Mouse (Mus musculus): ENCODE measurements at regions not wholly inside any gene's neighbourhood (a gene's known extent, or its start where the extent isn't known, plus 50 kb on each side); places are given as distances from the start of the nearest gene placed in this dataset.
"Not testable (repeated sequence)": the region's sequence is repeated elsewhere in the genome, so short reads cannot be mapped to it uniquely, and the experiment has no call there.

DNA sequence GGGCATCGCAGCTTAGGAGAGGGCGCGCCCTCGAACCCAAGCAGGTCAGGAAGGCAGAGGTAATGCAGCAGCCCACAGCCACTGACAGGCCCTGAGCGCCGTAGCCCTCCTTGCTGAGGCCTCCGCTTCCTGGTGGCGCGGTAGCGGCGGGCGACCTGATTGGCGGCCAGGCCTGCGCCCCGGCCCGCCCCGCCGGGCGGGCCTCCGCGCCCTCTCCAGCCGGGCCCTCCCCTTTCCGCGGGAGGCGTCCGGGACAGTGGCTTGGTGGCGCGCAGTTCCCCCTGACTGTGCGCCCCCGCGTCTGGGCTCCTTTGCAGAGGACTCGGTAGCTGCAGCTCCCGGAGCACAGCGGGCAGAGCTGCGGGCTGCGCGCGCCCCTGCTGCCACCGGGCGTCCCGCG lies 242.1 kb downstream of the Gm21863 start:
- DNase-seq (ENCODE audit: low spot score in 2 of 2), result peak in 1 of 2 experiments; percentile 6

DNA sequence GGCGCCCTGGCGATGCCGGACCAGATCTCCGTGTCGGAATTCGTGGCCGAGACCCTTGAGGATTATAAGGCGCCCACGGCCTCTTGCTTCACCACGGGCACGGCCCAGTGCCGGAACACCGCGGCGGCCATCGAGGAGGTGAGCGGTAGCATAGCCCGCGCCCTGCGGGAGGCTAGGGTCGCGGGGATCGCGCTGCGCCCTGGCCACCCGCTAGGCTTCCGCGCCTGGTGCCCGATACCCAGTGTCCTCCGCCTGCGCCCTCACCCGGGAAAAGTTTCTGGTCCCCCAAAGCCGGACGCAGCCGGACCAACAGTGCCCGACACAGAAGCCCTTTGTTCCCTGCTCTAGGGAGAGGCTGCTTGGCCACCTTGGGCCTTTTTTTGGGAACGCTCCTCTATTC lies 242.6 kb downstream of the Gm21863 start:
- not testable (repeated sequence) for DNase-seq (ENCODE audit: low spot score in 2 of 2)

DNA sequence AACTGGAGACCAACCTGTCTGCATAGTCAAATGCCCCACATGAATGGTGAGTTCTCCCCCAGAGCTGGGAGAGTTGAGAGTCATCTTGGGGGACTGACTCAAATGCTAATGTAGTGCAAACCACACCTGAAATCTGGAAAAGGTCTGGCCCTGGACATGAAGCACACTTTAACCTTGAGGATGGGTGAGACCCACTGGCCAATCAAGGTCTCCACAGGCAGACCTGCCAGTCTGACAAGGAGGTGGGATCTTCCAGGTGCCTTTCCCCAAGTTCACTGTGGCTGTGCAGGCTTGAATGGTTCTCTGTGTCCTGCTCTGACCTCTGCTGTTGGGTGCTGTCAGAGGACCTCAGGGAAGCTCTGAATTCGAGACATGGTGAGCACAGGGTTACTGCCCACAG lies 269.6 kb downstream of the Gm21863 start:
- DNase-seq (ENCODE audit: low spot score in 2 of 2), result not testable (repeated sequence)

DNA sequence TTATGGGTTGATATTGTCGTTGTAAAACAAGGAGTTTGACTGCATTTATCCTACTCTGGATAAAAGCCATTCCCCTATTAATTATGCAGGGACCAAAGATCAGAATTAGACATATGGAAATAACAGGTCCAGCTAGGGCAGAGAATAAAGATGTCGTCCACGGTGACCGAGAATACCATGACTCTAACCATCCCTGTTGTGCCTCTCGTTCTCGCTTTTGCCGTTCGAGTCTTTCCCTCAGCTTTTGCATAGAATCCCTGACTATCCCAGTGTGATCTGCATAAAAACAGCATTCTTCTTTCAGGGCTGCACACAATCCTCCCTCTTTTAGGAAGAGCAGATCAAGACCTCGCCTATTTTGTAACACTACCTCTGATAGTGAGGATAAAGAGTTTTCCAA lies 272.5 kb downstream of the Gm21863 start:
- not testable (repeated sequence) for DNase-seq (ENCODE audit: low spot score in 2 of 2)

DNA sequence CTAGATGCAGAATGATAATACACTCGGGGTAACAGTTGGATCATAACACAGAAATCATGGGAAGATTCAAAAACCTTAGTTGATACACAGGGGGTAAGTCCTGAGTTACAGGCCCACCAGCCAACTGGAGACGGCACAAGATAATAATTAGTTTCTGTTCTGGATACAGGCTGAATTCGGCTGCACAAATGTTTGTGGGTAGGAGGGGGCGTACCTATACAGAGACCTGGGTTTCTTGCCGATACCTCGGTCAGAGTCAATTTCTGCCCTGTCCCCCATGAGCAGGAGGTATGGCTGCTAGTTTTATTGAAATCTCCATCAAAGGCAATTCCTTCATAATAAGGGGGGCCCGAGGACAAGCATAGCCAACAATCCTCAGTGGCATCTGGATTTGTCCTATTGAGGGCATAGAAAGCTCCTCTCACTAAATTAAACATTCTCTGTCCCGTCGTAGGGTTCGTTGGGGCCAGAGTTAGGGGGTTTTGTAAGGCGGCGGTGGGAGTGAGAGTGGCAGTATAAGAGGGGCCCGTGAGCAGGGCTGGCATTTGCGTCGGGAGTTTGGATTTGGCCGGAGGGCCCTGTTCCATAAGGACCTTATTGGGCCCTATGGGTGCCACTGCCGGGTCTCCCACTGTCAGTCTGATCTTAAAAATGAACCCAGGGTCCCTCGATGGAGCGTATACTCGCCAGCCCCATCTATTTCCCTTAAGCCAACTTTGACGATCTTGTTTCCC lies 273.3 kb downstream of the Gm21863 start:
- not testable (repeated sequence) for DNase-seq (ENCODE audit: low spot score in 2 of 2)

- not testable (repeated sequence) for DNase-seq (ENCODE audit: low spot score in 2 of 2)
Measured at GRCm38 (mm10) chr12:20228321-20228999, 274.2 kb downstream of the Gm21863 start.

GRCm38 (mm10) chr12:20229441-20229840 lies 275.1 kb downstream of the Gm21863 start:
- DNase-seq (ENCODE audit: low spot score in 2 of 2), result not testable (repeated sequence)

DNA sequence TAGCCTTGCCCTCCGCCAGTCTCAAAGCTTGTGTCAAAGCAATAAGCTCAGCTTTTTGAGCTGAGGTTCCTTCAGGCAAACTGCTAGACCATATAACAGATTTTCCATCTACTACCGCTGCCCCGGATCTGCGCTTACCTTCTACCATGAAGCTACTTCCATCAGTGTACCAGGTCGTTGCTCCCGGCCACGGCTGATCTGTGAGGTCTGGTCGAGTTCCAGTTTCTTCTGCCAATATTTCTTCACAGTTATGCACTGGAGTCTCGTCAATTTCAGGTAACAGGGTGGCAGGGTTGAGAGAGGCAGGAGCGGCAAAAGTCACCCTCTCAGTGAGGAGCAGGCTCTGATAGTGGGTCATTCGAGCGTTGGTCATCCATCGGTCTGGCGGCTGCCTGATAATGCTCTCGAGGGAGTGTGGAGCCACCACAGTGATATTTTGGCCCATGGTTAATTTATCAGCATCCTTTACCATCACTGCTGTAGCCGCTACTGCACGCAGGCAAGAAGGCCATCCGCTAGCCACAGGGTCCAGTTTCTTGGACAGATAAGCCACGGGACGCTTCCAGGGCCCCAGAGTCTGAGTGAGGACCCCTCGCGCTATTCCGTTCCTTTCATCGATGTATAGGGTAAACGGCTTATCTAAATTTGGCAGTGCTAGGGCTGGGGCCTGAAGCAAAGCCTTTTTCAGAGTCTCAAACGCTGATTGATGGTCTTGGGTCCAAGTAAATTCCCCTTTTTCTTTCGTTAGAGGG lies 276.0 kb downstream of the Gm21863 start:
- DNase-seq (ENCODE audit: low spot score in 2 of 2), result no peak

GRCm38 (mm10) chr12:20230893-20231235 lies 276.6 kb downstream of the Gm21863 start:
- DNase-seq (ENCODE audit: low spot score in 2 of 2), result no peak

DNA sequence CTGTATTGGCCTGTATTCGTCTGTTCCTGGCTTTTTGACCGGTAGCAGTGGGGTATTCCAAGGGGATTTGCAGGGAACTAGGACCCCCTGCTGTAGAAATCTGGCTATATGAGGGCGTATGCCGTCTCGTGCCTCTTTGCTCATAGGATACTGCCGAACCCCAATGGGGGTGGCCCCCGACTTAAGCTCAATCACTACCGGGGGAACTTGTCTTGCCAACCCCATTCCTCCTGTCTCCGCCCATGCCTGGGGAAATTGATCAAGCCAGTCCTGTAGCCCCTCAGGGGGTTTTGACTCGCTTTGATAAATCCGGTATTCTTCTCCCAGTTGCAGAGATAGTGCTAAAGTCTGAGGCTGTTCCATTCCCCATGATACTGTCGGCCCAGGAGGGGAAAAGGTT lies 277.2 kb downstream of the Gm21863 start:
- DNase-seq (ENCODE audit: low spot score in 2 of 2), result no peak

DNA sequence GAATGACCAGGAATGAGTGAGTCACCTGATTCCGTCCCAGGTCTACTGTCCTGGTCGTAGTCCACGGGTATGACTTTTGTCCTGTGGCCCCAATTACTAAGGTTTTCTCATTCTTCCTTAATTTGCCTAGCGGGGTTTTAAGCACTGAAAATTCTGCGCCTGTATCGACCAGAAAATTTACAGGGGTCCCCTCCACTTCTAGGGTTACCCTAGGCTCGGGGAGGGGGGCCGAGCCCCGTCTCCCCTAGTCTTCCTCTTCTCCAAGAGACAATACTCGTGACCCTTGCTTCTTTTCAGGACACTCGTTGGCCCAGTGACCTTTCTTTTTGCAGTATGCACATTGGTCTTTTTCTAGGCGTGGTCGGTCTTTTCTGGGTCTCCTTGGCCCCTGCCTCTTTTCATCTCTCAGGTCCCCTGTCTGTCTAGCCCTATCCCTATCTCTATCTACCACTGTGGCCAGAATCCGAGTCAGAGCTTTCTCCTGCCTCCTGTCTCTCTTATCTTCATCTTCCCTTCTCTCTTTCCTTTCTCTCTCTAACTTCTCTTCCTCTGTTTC lies 277.8 kb downstream of the Gm21863 start:
- no peak for DNase-seq (ENCODE audit: low spot score in 2 of 2)

DNA sequence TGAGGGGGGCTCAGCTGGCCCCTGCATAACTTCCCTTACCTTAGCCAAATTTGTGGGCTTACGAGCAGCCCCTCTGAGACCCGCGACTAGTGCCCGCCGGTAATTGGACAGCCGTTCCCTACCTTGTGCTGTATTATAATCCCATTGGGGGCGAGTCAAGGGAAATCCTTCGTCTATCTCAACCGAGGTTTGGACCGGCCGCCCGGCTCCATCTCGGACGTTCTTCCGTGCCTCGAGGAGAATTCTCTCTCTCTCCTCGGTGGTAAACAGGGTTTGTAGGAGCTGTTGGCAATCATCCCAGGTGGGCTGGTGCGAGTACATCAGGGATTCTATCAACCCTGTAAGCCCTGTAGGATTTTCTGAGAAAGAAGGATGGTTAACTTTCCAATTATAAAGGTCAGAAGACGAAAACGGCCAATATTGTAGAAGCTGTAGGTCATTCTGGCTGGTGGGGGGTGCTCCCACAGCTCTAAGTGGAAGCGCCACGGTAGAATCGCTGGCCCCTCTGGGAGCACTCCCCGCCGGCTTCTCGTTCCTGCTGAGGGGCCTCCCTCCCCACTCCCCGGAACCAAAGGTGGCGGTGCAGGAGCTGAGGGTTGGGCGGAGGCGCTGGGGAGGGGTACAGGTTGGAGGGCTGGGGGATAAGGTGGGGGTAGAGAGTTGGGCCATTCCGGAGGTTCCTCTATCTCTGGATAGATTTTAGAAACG lies 278.6 kb downstream of the Gm21863 start:
- no peak for DNase-seq (ENCODE audit: low spot score in 2 of 2)

- no peak for DNase-seq (ENCODE audit: low spot score in 2 of 2)
Measured at GRCm38 (mm10) chr12:20233454-20233831, 279.1 kb downstream of the Gm21863 start.

- no peak for DNase-seq (ENCODE audit: low spot score in 2 of 2)
Measured at GRCm38 (mm10) chr12:20233871-20234307, 279.6 kb downstream of the Gm21863 start.
